Mouse (Mus musculus) ES-Bruce4 (cell line): Measurements from ENCODE around the gene Gm5129.

ENCODE experiments used
- CTCF ChIP-seq: IDR thresholded peaks from one replicate; pipeline ENCODE4 v1.8.1; 2011; ENCODE audit warnings: low read depth, low read length
- EP300 ChIP-seq: IDR thresholded peaks from 2 replicates; pipeline ENCODE4 v1.6.1; 2011; ENCODE audit warnings: low read depth, low read length; ENCODE audit not compliant: insufficient read depth
- POLR2A ChIP-seq: IDR thresholded peaks from one replicate; pipeline ENCODE4 v1.8.1; 2011; ENCODE audit warnings: low read length; ENCODE audit not compliant: insufficient read depth

DNA sequence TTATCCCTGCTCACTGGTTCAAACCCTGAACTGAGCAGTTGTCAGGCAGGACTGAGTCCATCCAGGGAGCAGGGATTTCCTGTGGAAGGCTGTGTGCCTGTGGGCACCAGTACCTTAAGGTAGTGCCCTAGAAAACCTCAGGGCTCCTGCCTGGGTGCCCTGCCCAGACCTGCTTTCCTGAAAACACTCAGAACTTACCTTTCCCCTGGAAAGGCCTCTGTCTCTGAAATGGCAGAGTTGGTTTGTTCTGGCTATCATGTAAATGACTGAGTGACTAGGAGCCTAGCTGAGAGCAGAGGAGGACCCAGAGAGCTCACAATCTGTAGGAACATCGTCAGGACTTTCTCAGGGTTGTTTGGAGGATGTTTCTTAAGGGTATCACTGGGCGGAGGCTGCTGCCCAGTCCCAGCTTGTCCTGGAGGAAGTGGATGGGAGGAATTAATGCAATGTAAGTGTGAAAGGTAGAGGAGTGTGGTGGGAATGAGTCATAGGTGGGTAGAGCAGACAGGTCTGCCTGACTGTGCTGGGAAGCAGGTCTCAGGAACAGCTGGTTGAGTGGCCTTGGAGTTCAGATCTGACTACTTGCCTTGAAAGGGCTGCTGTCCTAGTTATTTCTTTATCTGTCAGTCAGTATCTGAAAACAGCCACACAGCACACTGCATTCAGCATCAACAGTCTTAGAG lies 36.1 kb downstream of the Gm5129 start:
- TF ChIP-seq CTCF (no peak), POLR2A (no peak), EP300 (no peak)
